Mouse (Mus musculus) ES-CJ7 (cell line): ENCODE results near the gene Clasrp.
A peak's percentile ranks its signal among the peaks of the same experiment; 100 is the strongest.

Experiments used
- DNase-seq: peaks from one replicate; pipeline ENCODE4 v3.0.0; 2011; ENCODE audit warnings: low read depth, low spot score

The Clasrp gene

DNA sequence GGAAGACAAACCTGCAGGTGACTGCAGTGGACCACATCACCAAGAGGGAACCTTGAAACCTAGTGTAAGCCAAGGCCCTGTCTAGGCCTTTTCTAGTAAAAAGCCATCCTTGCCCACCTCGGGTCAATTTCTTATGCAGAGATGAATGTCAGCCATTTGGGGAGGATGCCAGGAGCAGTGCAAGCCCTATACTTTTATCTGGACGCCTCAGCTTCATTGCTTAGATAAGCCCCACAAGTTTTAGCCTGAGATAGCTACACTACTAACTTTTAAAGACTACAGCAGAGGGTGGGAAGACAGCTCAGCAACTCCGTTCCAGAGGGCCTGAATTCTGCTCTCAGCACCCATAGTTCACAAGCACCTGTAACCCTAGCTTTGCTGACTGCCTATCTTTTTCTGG is 40.4 kb downstream of the Clasrp start:
- DNase-seq = no peak

DNA sequence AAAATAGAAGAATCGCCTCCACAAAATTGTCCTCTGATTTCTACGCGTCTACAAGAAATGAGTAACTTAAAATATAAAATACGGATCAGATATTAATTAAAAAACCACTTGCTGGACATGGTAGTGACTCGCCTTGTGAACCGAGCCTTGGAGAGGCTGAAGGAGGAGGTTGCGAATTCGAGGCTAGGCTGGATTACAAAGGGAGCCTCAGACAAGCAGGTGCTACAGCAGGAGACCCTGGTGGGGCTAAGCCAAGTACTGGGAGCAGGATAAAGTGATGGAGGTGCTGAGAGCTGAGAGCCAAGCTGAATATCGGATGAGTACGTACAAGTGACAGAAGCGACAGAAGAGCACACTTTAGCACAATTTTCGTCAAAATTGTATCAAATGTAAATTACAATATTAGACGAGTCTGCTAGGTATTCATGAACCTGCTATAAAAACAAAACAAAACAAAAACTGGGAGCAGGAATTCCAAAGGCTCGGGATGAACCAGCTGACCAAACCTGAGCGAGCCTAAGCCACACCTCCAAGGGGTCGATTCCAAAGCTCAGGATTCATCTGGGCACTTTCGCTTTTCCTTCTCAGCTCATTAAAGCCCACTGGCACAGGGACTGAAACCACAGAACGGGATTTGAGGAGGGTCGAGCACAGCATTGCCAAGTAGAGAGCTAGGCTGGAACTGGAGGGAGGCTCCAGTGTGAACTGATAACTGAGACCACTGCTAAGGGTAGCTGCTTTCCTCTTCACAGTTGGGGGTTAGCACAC is 41.5 kb downstream of the Clasrp start, which contains the start of gene Ppp1r37:
Gene Ppp1r37, minus strand, starts transcription at position 434 of the 768 bp plus-strand sequence.
- peak; percentile 21 for DNase-seq

DNA sequence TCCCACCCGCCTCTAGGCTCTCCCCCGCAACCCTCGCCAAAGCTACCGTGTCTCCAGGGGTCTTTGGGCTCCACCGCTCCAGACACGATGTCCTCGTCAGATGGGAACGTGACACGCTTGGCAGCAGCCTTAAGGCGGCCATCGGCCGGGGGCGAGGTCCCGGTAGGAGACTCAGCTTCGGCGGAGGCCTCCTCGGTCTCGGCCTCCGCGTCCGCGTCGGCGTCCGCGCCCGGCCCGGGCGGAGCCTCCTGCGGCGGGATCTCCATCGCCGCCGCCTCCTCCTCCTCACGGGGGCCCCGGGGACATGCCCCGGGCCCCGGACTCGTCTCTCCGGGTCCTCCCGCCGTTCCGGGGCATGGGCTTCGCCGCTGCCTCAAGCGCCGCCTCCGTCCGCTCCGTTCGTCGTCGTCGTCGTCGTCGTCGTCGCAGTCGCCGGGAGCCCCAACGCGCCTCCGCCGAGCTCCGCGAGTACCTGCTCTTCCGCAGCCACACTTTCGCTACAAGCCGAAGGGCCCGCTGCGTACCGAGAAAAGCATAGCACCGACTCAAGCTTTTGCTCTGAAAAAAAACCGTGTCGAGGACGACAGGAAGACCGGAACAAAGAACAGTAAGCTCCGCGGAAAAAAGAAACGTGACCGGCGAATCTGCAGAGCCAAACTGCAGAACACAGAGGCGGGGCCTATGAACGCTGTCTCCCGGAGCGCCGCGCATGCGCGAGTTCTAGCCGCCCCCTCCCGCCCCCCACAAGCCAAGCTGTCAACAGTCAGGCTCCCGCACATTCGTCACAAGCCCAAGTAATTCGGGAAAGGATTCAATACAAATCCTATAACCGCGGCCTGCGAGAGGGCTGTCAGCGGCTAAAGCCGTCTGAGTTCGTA is 42.3 kb downstream of the Clasrp start:
- peak; percentile 95 for DNase-seq

GRCm38 (mm10) chr7:19561431-19561764 is 42.9 kb downstream of the Clasrp start:
- no peak for DNase-seq

GRCm38 (mm10) chr7:19560491-19561260 is 43.6 kb downstream of the Clasrp start:
- no peak for DNase-seq

DNA sequence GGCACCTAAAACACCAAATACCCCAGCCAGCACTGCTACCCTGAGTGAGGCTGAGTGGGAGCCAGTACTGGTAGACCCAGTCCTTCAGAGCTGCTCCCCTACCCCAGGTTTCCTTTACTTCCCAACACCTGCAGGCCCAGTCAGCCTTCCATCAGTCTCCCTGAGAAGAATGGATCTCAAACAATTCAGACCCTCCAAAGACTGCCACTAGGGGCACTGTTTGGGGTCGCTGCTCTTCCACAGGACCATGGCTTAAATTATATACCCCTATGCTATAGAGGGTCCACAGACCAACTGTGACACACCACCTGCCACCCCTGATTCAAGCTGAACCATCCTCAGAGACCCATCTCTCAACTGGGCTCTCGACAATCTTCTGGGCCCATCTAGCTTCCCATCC is 45.3 kb downstream of the Clasrp start:
- peak; percentile 60 for DNase-seq

GRCm38 (mm10) chr7:19557982-19558900 is 46.0 kb downstream of the Clasrp start:
- no peak for DNase-seq

DNA sequence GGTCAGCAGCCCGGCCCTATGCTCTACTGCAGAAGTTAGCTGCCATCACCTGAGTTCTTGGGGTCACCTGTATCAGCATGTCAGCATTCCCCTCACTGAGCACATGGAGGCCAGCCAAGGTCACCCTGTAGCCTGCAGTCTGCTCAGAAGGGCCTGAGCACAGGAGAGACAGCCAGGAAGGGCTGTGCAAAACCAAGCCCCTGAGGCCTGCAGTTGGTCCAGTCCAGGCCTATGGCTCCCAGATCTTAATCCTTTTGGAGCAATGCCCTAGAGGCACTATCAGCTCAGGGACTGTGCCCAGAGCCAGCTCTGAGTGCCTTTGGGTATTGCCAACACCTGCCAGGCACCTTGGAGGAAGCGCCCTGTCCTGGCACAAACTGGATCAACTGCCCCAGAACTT is 47.2 kb downstream of the Clasrp start:
- DNase-seq = no peak

GRCm38 (mm10) chr7:19554168-19554567 is 50.1 kb downstream of the Clasrp start:
- no peak for DNase-seq

DNA sequence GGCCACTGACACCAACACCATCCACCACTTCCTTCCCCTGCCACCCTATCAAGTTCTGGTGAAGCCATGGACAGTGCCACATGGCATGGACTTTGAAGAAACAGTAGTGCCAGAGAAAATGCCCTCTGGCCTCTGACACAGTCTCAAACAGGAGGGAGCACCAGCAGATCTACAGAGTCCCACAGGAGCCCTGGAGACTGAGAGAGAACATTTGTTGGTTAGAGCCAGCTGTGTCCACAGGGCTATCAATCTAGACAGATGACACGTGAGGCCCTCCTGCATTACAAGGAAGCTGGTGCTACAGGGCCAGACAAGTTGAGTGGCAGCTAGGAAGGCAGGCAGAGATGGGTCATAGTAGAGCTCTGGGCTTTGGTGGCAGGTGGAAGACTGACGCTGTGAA is 51.8 kb downstream of the Clasrp start:
- DNase-seq = no peak

GRCm38 (mm10) chr7:19551634-19552033 is 52.7 kb downstream of the Clasrp start:
- DNase-seq = no peak

DNA sequence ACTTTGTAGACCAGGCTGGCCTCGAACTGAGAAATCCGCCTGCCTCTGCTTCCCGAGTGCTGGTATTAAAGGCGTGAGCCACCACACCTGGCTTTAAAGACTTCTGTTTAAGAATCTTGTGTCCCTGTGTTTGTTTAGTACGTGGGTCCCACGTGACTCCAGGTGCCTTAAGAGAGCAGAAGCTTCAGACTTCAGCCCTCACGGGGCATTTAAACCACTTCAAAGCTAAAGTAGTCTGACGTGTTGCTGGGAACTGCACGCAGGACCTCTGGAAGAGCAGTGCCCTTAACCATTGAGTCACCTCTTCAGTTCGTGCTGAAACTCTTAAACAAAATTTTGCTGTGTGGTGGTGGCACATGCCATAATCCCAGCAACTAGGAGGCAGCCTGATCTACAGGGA is 54.9 kb downstream of the Clasrp start:
- DNase-seq = no peak

DNA sequence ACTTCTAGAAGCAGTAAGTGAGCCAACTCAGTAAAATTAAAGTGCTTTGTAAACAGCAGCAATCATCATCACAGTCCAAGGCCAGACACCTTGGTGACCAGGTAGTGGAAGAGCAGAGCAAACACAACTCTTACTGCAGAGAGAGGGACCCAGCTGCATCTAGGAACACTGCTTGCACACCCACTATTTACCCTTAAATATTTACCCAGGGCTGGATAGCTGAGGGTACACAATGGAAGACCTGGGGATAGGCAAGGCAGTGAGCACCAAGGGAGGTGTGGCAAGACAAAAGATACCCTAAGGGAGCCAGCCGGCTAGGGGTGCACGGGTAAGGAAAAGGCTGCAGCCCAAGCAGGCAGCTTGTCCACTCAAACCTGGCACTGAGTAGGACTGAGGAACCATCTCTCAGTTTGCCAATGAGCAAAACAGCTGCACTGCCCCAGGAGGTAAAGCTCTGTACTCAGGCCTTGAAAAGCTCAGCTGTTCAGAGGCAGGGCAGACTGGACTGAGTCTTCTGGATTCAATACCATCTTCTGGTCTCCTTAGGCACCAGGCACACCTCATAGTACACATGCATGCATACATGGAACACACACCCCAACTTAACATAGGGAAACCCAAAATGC is 56.8 kb downstream of the Clasrp start:
- DNase-seq = no peak

DNA sequence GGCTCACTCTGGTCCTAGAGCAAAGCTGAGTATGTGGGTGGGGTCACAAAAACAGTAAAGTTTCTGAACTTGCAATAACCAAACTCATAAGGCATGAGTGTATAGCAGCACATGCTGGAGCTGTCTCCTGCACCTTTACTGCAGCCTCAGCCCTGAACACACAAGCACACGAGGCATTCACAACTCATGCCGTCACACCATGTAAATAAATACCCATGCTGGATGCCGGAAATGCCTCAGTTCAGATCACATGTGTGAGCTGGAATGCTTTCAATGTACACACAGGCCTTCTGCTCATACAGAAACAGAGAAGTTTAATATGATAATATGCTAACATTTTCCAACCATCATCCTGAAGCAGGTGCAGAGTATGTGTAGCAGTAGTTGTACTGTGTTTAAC is 58.3 kb downstream of the Clasrp start:
- DNase-seq = no peak

DNA sequence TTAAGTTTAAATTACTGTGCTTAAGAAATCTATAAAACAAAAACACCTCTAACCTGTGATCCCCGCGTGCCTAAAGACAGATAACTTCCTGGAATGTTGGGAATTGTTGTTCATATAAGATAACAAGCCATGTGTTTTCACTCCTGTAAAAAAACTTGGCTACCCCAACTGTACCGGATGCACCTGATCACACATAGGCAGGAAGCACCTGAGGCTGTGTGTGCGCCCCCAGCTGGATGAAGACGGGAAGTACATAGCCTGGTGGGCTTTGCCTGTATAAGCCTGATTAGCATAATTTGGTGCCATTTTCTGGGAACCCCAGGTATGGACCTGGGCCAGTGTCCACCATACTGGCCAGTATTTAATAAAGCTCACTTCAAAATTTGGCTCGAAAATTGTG is 60.7 kb downstream of the Clasrp start:
- no peak for DNase-seq

GRCm38 (mm10) chr7:19542155-19542691 is 62.1 kb downstream of the Clasrp start:
- no peak for DNase-seq

DNA sequence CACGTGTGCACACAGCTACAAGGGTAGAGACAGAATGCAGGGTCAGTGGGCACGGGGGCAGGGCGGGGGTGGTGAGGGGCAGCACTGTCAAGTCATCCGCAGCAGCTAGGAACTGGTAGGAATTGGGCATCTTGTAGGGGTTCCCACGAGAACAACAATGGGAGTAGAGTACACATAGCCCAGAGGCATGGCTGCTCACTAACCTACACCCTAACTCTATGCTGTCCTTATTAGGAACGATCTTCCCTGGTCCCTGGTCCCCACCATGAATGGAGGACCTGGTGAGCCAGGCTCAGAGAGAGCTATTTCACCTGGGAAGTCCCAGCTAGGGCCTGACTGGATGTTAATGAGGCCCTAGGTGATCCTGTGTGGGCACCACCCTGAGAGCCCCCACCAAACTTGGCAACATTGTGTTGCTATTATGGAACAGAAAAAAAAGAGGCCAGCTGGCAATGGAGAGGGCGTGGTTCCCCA is 62.6 kb downstream of the Clasrp start:
- no peak for DNase-seq

DNA sequence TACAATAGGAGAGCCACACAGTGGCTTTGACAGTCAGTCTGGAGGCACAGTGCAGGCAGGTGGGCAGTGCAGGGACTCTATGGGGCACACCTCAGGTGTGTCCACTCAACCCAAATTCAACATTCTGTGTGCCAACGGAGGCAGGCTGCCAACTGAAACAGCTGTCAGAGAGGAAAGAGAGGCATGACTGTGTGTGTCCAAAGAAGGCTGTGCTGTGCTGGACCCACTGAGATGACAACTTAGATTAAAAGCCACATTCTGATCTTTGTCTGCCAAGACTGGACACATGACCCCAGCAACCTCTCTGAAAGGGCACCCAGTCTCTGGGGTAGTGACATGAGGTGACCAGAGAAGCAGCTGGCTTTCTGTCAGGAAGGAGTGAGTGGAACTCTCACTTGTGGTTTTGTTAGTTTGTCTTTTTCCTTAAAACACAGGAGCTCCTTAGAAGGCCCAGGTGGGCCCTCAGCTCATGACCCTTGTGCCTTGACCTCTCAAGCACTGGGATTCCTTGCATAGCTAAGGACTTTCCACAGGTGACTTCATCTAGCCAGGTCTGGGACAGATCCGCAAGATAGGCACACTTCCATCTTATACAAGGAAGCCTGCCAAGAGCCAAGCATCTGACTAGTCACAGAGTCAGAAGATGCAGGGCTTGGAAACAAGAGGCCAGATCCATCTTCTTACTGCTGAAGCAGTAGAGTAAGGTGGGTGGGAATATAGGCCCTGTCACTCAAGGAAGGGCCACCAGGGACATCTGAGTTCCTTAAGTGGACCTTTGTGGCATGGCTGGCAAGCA is 63.3 kb downstream of the Clasrp start:
- no peak for DNase-seq

- no peak for DNase-seq
These were observed 69.6 kb downstream of the Clasrp start for GRCm38 (mm10) chr7:19534676-19535075.
